Mouse (Mus musculus) liver, embryonic 14.5 days (tissue): ENCODE data around the gene Ddx23. TPM values are rescaled to one million over a fixed set of nuclear protein-coding genes. Genes with fewer than 3 reads are reported as not detected.

ENCODE experiments used
- ATAC-seq: fragments of 200-750 bp; cut with Nextera tagmentation; 2 replicates; pipeline ENCODE4 v1.8.0; 2017; ENCODE audit warnings: moderate number of reproducible peaks, mild to moderate bottlenecking, moderate library complexity; ENCODE audit not compliant: insufficient read depth
- DNase-seq, 3 experiments: peaks; one replicate each; pipeline ENCODE4 v3.0.0-alpha.2; 2012 to 2013; ENCODE audit warnings: low read depth in 3 of 3, low spot score in 3 of 3
- H3K27ac ChIP-seq: fragments of 300-500 bp; sonication (generic); 2 replicates; pipeline ENCODE4 v1.5.1; 2014; ENCODE audit warnings: moderate library complexity, mild to moderate bottlenecking, control low read depth, inconsistent platforms
- H3K27me3 ChIP-seq: fragments of 300-500 bp; sonication (generic); 2 replicates; pipeline ENCODE4 v1.6.1; 2014; ENCODE audit warnings: mild to moderate bottlenecking, low read length, moderate library complexity; ENCODE audit not compliant: control insufficient read depth, insufficient read depth
- H3K36me3 ChIP-seq: fragments of 300-500 bp; sonication (generic); replicated peaks from 2 replicates; pipeline ENCODE4 v1.6.1; 2014; ENCODE audit warnings: low read depth; ENCODE audit not compliant: control insufficient read depth, insufficient read depth
- H3K4me1 ChIP-seq, 2 experiments: fragments of 200-500 bp in 1 of 2; fragments of 300-500 bp in 1 of 2; sonication (generic) in 1 of 2; replicated peaks; 2 replicates each; pipeline ENCODE4 v1.6.1; 2012 to 2014; ENCODE audit warnings: antibody characterized with exemption in 1 of 2, inconsistent platforms in 1 of 2, low read length in 1 of 2; ENCODE audit not compliant: control insufficient read depth in 2 of 2, insufficient read depth in 2 of 2
- H3K4me2 ChIP-seq: fragments of 300-500 bp; sonication (generic); 2 replicates; pipeline ENCODE4 v1.6.1; 2014; ENCODE audit warnings: low read depth, mild to moderate bottlenecking, control low read depth, moderate library complexity
- H3K4me3 ChIP-seq, 2 experiments: fragments of 200-500 bp in 1 of 2; fragments of 300-500 bp in 1 of 2; sonication (generic) in 1 of 2; 2 replicates each; pipeline ENCODE4 v1.5.1; 2012 to 2014; ENCODE audit warnings: low read depth in 2 of 2, low read length in 2 of 2, mild to moderate bottlenecking in 2 of 2, control low read depth in 1 of 2, inconsistent platforms in 1 of 2, moderate library complexity in 1 of 2; ENCODE audit not compliant: insufficient read depth in 1 of 2
- H3K9ac ChIP-seq: fragments of 300-500 bp; sonication (generic); replicated peaks from 2 replicates; pipeline ENCODE4 v1.6.1; 2014; ENCODE audit warnings: mild to moderate bottlenecking, control low read depth, moderate library complexity
- H3K9me3 ChIP-seq: fragments of 300-500 bp; sonication (generic); 2 replicates; pipeline ENCODE4 v1.6.1; 2016; ENCODE audit warnings: low read length, mixed read lengths; ENCODE audit not compliant: control insufficient read depth
- CTCF ChIP-seq: IDR thresholded peaks from 2 replicates; pipeline ENCODE4 v1.5.1; 2016; ENCODE audit warnings: antibody characterized with exemption, low read depth, control low read depth
- EP300 ChIP-seq: IDR thresholded peaks from 2 replicates; pipeline ENCODE4 v1.6.1; 2016; ENCODE audit warnings: antibody characterized with exemption, low read depth
- whole genome bisulfite sequencing: fragments of 180-500 bp; shearing (Covaris S2); extraction: QIAGEN DNeasy Blood & Tissue Kit; methylation state at CpG from one replicate; pipeline ENCODE4 v1.1.7; 2014; ENCODE audit not compliant: insufficient replicate concordance; 5-methylcytosine and 5-hydroxymethylcytosine counted together
- polyA plus RNA-seq, 2 experiments: library from polyadenylated mRNA; depleted of rRNA in 1 of 2; stranded (reverse) in 1 of 2; unstranded in 1 of 2; fragments of >200 nt; fragmentation: Nextera tagmentation in 1 of 2; extraction: Ambion mirVana in 1 of 2; gene quantifications; 2 replicates each; pipeline versions ENCODE4 v1.2.1 to v1.2.3; 2012 to 2014

The Ddx23 gene
- polyA plus RNA-seq, 2 experiments: 11.7 to 23.4 TPM

GRCm38 (mm10) chr15:98691486-98692147, 28.9 kb upstream of the Ddx23 start:
- Histone ChIP-seq H3K36me3 (no peaks in the 10 kb centered on the region), H3K4me3 (no peak overlapping the region), H3K27ac (no peak overlapping the region), H3K4me1 (peaks cover 0 to 4% of the 10 kb centered on the region in 2 experiments; a peak in 1 of 4 replicates), H3K4me2 (no peak overlapping the region), H3K27me3 (no peaks in the 10 kb centered on the region), H3K9ac (no peak overlapping the region), H3K9me3 (no peaks in the 10 kb centered on the region)
- no peak for ATAC-seq
- no peak for TF ChIP-seq EP300
- no peak for TF ChIP-seq CTCF
- DNase-seq: no peak
- WGBS: 75% methylated on average over 7 of the region's 7 CpGs

- Histone ChIP-seq H3K4me3 (no peak overlapping the region), H3K27me3 (no peaks in the 10 kb centered on the region), H3K9ac (no peak overlapping the region), H3K4me1 (no peaks in the 10 kb centered on the region; a peak in 1 of 4 replicates), H3K36me3 (no peaks in the 10 kb centered on the region), H3K4me2 (no peak overlapping the region), H3K9me3 (no peaks in the 10 kb centered on the region), H3K27ac (no peak overlapping the region)
- TF ChIP-seq CTCF (no peak), EP300 (no peak)
- DNase-seq (no peak), ATAC-seq (no peak)
- 59% methylated on average over 2 of the region's 2 CpGs for WGBS
Observed at GRCm38 (mm10) chr15:98689682-98690081, 27.0 kb upstream of the Ddx23 start.

- Histone ChIP-seq H3K4me1 (no peaks in the 10 kb centered on the region), H3K4me3 (no peak overlapping the region), H3K4me2 (no peak overlapping the region), H3K36me3 (no peaks in the 10 kb centered on the region), H3K9ac (no peak overlapping the region), H3K27ac (no peak overlapping the region), H3K27me3 (no peaks in the 10 kb centered on the region; the same call in 1 of the 2 replicates), H3K9me3 (no peaks in the 10 kb centered on the region)
- DNase-seq (no peak), ATAC-seq (no peak)
- WGBS: 59% methylated on average over 3 of the region's 3 CpGs
- TF ChIP-seq CTCF: peak; percentile 35
- TF ChIP-seq EP300: no peak
Observed at GRCm38 (mm10) chr15:98685926-98686325, 23.2 kb upstream of the Ddx23 start.

- no peaks in the 10 kb centered on the region for H3K9me3 ChIP-seq
- WGBS: 14% methylated on average over 1 of the region's 1 CpGs
- TF ChIP-seq EP300: no peak
- no peak for TF ChIP-seq CTCF
- H3K4me3 ChIP-seq: no peak overlapping the region
- H3K4me1 ChIP-seq: no peaks in the 10 kb centered on the region
- no peak overlapping the region for H3K4me2 ChIP-seq
- H3K27me3 ChIP-seq: peaks cover 3% of the 10 kb centered on the region
- H3K36me3 ChIP-seq: no peaks in the 10 kb centered on the region
- ATAC-seq: no peak
- no peak overlapping the region for H3K27ac ChIP-seq
- no peak for DNase-seq
- H3K9ac ChIP-seq: no peak overlapping the region
Observed at GRCm38 (mm10) chr15:98683746-98684145, 21.1 kb upstream of the Ddx23 start.

- no peak for ATAC-seq
- H3K27ac ChIP-seq: no peak overlapping the region
- WGBS: 40% methylated on average over 10 of the region's 10 CpGs
Observed at GRCm38 (mm10) chr15:98683177-98683576, 20.5 kb upstream of the Ddx23 start.

More at GRCm38 (mm10) chr15:98683177-98683576, 20.5 kb upstream of the Ddx23 start:
- Histone ChIP-seq H3K4me1 (no peaks in the 10 kb centered on the region), H3K4me3 (no peak overlapping the region), H3K27me3 (peaks cover 8% of the 10 kb centered on the region), H3K9ac (no peak overlapping the region), H3K9me3 (no peaks in the 10 kb centered on the region), H3K36me3 (no peaks in the 10 kb centered on the region), H3K4me2 (no peak overlapping the region)
- TF ChIP-seq CTCF: no peak
- TF ChIP-seq EP300: no peak
- no peak for DNase-seq
